Mouse (Mus musculus) testis, adult 2 months (tissue): ENCODE data around the gene Tsc22d1. TPM values are rescaled to one million over a fixed set of nuclear protein-coding genes. Genes with fewer than 3 reads are reported as not detected.

ENCODE experiments used
- H3K27ac ChIP-seq: fragments of 200-500 bp; 2 replicates; pipeline ENCODE4 v1.5.1; 2012; ENCODE audit warnings: low read depth, low read length; ENCODE audit not compliant: control insufficient read depth, insufficient read depth
- H3K27me3 ChIP-seq: fragments of 200-500 bp; 2 replicates; pipeline ENCODE4 v1.6.1; 2012; ENCODE audit warnings: mild to moderate bottlenecking, low read length, moderate library complexity; ENCODE audit not compliant: control insufficient read depth, insufficient read depth
- H3K36me3 ChIP-seq: fragments of 200-500 bp; 2 replicates; pipeline ENCODE4 v1.6.1; 2012; ENCODE audit warnings: mild to moderate bottlenecking, low read length; ENCODE audit not compliant: control insufficient read depth, insufficient read depth
- H3K4me1 ChIP-seq: fragments of 200-500 bp; 2 replicates; pipeline ENCODE4 v1.6.1; 2012; ENCODE audit warnings: low read length; ENCODE audit not compliant: control insufficient read depth, insufficient read depth
- H3K4me3 ChIP-seq: fragments of 200-500 bp; 2 replicates; pipeline ENCODE4 v1.5.1; 2012; ENCODE audit warnings: low read depth, mild to moderate bottlenecking, low read length, moderate library complexity, mixed read lengths; ENCODE audit not compliant: control insufficient read depth
- CTCF ChIP-seq: fragments of 200-500 bp; IDR thresholded peaks from 2 replicates; pipeline ENCODE4 v1.5.1; 2012; ENCODE audit warnings: low read depth, mild to moderate bottlenecking, inconsistent platforms, low read length, moderate library complexity; ENCODE audit not compliant: control insufficient read depth, insufficient read depth, insufficient replicate concordance
- POLR2A ChIP-seq: fragments of 200-500 bp; IDR thresholded peaks from 2 replicates; pipeline ENCODE4 v1.6.1; 2012; ENCODE audit warnings: low read depth, mild to moderate bottlenecking, inconsistent platforms, low read length, moderate library complexity; ENCODE audit not compliant: control insufficient read depth
- polyA plus RNA-seq: library from polyadenylated mRNA; depleted of rRNA; stranded (reverse); fragments of >200 nt; gene quantifications from 2 replicates; pipeline ENCODE4 v1.2.3, GENCODE M21; 2012

Tsc22d1 gene
- polyA plus RNA-seq, 1 experiment: 198 TPM

DNA sequence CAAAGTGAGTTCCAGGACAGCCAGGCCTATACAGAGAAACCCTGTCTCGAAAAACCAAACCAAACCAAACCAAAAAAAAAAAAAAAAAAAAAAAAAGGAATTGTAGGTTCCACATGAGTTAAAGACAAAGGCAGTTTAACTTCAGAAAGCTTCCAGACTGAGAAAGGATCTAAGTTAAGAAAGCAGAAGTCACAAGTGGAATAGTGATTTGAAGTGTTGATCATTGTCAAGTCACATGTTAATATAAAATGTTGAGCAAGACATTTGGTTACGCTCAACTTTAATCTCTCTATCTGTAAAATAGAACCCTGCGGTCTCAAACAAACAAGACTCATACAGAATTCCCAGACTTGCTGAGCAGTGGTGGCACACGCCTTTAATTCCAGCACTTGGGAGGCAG lies 12.2 kb upstream of the Tsc22d1 start:
- Histone ChIP-seq H3K4me3 (no peak overlapping the region), H3K36me3 (no peaks in the 10 kb centered on the region), H3K27me3 (no peaks in the 10 kb centered on the region), H3K4me1 (no peaks in the 10 kb centered on the region), H3K27ac (no peak overlapping the region)
- no peak for TF ChIP-seq POLR2A
- TF ChIP-seq CTCF: no peak

DNA sequence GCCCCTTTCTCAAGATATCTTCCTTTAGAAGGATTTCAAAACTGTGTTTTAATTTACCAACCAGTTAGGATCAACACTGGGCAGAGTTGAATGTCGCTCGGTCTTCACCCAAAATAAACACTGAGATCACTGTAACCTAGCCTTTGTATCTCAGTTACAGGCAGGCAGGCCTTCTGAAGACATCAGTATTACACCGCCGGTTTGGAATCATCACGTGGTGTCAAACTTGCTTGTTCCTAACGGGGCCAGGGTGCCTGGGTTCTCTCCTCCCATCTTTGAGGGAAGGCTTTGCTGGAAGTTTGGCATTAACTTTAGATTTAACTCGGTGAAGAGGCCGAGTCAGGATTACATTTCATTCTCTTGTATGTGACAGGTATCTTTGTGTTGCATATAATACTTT lies 5.7 kb upstream of the Tsc22d1 start:
- H3K36me3 ChIP-seq: no peaks in the 10 kb centered on the region
- H3K27me3 ChIP-seq: no peaks in the 10 kb centered on the region
- peaks cover 5% of the 10 kb centered on the region for H3K4me1 ChIP-seq
- TF ChIP-seq POLR2A (no peak), CTCF (no peak)
- H3K4me3 ChIP-seq: no peak overlapping the region
- no peak overlapping the region for H3K27ac ChIP-seq

DNA sequence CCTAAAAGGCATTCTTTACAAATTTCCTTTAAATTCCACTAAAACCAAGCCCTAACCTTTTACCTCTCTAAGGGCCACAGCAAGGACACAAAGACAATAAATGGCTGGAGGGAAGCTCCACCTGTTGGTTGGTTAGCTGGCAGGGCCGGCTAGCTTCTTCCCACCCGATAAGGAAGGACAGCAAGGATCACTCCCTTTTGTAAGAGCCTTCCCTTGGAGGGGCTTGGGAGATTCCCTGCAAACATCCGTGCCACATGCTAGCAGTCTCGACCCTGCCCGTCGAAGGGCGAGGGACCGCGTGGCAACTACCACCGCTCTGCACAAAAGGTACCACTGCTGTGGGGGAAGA lies 1.0 kb upstream of the Tsc22d1 start:
- Histone ChIP-seq H3K27me3 (no peaks in the 10 kb centered on the region), H3K27ac (peak overlapping the region; percentile 84), H3K4me1 (peaks cover 17% of the 10 kb centered on the region), H3K36me3 (no peaks in the 10 kb centered on the region; the same call in none of the 2 replicates), H3K4me3 (peak overlapping the region; percentile 90)
- no peak for TF ChIP-seq POLR2A
- no peak for TF ChIP-seq CTCF

DNA sequence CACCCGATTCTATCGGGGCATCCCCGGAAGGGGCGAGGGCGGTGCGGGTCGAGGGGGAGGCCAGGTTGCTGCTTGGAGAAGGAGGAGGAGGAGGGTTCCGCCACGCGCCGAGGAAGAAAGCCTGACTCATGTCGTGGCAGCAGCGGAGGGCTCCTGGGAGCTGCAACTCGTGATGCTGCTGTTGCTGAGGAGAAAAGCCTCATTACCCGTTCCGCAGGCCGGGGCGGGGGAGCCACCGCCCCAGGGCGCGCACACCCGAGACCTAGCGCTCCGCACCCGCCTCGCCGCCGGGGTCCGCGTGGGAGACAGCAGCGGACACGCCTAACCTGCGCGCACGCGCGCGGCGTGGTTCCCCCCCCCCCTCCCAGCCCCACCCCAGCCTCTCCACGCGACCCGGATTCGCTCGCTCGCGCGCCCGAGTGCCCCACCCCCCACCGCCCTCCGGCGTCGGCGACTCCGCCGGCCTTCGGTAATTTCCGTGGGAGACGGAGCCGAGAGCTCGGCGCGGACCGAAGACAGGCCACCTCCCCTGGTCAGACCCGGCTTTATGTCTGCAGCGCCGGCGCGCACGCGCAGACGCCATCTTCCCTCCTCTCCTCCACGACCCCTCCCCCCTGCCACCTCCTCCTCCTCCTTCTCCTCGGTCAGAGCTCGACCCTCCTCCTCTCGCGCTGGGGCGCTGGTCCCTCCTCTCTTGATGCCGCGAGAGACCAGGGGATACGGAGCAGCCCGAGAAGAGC lies 469 bp upstream of the Tsc22d1 start:
- H3K27ac ChIP-seq: peak overlapping the region; percentile 84
- no peaks in the 10 kb centered on the region for H3K27me3 ChIP-seq
- H3K4me1 ChIP-seq: peaks cover 17% of the 10 kb centered on the region
- no peaks in the 10 kb centered on the region; the same call in none of the 2 replicates for H3K36me3 ChIP-seq
- H3K4me3 ChIP-seq: peak overlapping the region; percentile 90
- peak; percentile 60; the same call in 1 of the 2 replicates for TF ChIP-seq POLR2A
- TF ChIP-seq CTCF: no peak

DNA sequence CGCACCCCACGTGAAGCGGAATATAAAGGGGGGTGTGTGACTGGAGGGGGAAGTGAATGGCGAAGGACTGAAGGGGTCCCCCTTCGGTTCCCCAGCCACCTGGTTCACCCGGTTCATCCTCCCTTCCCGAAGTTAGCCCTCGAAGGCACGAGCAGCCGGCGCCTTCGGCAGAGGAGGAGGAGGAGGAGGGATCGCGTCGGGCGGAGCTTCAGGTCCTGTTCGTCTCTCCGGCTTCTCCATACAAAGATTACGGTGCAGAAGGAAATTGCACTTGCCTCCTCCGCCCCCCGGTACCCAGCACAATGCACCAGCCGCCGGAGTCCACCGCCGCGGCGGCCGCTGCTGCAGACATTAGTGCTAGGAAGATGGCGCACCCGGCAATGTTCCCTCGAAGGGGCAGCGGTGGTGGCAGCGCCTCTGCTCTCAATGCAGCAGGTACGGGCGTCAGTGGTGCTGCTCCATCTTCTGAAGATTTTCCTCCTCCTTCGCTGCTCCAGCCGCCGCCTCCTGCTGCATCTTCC lies 1.1 kb downstream of the Tsc22d1 start:
- peaks cover 18% of the 10 kb centered on the region for H3K4me1 ChIP-seq
- peak overlapping the region; percentile 90 for H3K4me3 ChIP-seq
- peak overlapping the region; percentile 43 for H3K27ac ChIP-seq
- TF ChIP-seq POLR2A: no peak
- no peak for TF ChIP-seq CTCF
- H3K27me3 ChIP-seq: no peaks in the 10 kb centered on the region
- no peaks in the 10 kb centered on the region; the same call in none of the 2 replicates for H3K36me3 ChIP-seq

DNA sequence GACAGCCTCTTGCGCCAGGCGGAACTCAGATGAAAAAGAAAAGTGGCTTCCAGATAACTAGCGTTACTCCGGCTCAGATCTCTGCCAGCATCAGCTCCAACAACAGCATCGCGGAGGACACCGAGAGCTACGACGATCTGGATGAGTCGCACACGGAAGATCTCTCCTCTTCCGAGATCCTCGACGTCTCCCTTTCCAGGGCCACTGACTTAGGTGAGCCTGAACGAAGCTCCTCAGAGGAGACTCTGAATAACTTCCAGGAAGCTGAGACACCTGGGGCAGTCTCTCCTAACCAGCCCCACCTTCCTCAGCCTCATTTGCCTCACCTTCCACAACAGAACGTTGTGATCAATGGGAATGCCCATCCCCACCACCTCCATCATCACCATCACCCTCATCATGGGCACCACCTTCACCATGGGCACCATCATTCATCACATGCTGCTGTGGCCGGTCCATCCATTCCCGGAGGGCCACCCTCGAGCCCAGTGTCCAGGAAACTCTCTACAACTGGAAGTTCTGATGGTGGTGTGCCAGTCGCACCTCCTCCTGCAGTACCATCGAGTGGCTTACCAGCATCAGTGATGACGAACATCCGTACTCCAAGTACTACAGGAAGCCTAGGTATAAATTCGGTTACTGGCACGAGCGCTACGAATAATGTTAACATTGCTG lies 1.7 kb downstream of the Tsc22d1 start:
- Histone ChIP-seq H3K27me3 (no peaks in the 10 kb centered on the region), H3K36me3 (no peaks in the 10 kb centered on the region; the same call in none of the 2 replicates), H3K27ac (peak overlapping the region; percentile 43), H3K4me1 (peaks cover 19% of the 10 kb centered on the region), H3K4me3 (peak overlapping the region; percentile 90)
- no peak for TF ChIP-seq POLR2A
- TF ChIP-seq CTCF: no peak

DNA sequence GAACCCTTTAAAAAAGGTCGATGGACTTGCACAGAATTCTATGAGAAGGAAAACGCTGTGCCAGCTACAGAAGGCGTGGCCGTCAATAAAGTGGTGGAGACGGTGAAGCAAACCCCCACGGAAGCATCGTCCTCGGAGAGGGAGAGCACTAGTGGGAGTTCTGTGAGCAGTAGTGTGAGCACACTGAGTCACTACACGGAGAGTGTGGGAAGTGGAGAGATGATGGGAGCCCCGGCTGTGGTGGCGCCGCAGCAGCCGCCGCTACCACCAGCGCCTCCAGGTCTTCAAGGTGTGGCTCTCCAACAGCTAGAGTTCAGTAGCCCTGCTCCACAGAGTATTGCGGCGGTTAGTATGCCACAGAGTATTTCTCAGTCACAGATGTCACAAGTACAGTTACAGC lies 2.6 kb downstream of the Tsc22d1 start:
- Histone ChIP-seq H3K27ac (no peak overlapping the region), H3K36me3 (no peaks in the 10 kb centered on the region; the same call in none of the 2 replicates), H3K27me3 (no peaks in the 10 kb centered on the region), H3K4me1 (peaks cover 19% of the 10 kb centered on the region), H3K4me3 (no peak overlapping the region)
- no peak for TF ChIP-seq CTCF

DNA sequence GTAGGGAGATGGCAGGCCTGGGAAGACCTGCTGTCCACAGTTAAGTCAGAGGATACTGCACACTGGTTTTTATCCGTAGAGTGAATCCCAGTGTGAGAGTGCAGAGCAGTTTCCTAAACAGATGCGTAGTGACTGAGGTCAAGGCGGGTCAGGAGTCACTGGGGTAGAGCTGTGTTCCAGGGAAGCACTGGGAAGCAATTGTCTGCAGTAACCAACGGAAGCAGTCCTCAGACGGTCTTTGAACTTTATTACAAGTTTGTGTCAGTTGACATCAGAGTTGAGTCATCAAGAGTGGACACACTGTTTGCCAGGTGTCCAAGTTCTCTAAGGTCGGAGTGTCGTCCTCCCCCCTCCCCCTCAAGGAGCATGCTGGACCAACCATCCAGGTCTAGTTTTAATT lies 6.0 kb downstream of the Tsc22d1 start:
- Histone ChIP-seq H3K4me1 (peaks cover 13% of the 10 kb centered on the region), H3K36me3 (no peaks in the 10 kb centered on the region; the same call in none of the 2 replicates), H3K27ac (no peak overlapping the region), H3K27me3 (no peaks in the 10 kb centered on the region), H3K4me3 (no peak overlapping the region)
- TF ChIP-seq POLR2A: no peak
- no peak for TF ChIP-seq CTCF
